Mouse (Mus musculus) forelimb bud, embryonic 11.5 days (tissue): ENCODE results near the gene Orc1.

Source experiments
- DNase-seq: peaks from one replicate; pipeline ENCODE4 v3.0.0-alpha.2; 2012; ENCODE audit warnings: low read depth, low spot score

Orc1 gene

GRCm38 (mm10) chr4:108578840-108579742, at the start of gene Orc1, which contains the start of gene Prpf38a:
Gene Orc1, plus strand, starts transcription at chr4:108579423.
Gene Prpf38a, minus strand, starts transcription at chr4:108579336.
- DNase-seq, result peak; percentile 99

- DNase-seq, result peak; percentile 16
Measured at GRCm38 (mm10) chr4:108539701-108540100, 39.5 kb upstream of the Orc1 start.

GRCm38 (mm10) chr4:108565026-108565425, 14.2 kb upstream of the Orc1 start:
- DNase-seq, result no peak

GRCm38 (mm10) chr4:108572644-108573043, 6.6 kb upstream of the Orc1 start:
- DNase-seq, result no peak

GRCm38 (mm10) chr4:108579743-108580411, 654 bp downstream of the Orc1 start:
- no peak for DNase-seq

GRCm38 (mm10) chr4:108593376-108593775, 14.2 kb downstream of the Orc1 start:
- no peak for DNase-seq

GRCm38 (mm10) chr4:108595785-108596184, 16.6 kb downstream of the Orc1 start:
- DNase-seq, result no peak

GRCm38 (mm10) chr4:108598306-108598705, 19.1 kb downstream of the Orc1 start:
- DNase-seq, result no peak

- no peak for DNase-seq
Measured at GRCm38 (mm10) chr4:108601870-108602269, 22.6 kb downstream of the Orc1 start.

- DNase-seq, result no peak
Measured at GRCm38 (mm10) chr4:108608651-108609050, 29.4 kb downstream of the Orc1 start.

GRCm38 (mm10) chr4:108610935-108611334, 31.7 kb downstream of the Orc1 start:
- DNase-seq, result no peak

GRCm38 (mm10) chr4:108618586-108618985, 39.4 kb downstream of the Orc1 start:
- DNase-seq, result no peak

GRCm38 (mm10) chr4:108619165-108619564, 39.9 kb downstream of the Orc1 start:
- peak; percentile 33 for DNase-seq

GRCm38 (mm10) chr4:108619587-108620341, 40.5 kb downstream of the Orc1 start, which contains the start of gene Cc2d1b:
Gene Cc2d1b, plus strand, starts transcription at chr4:108619940.
- peak; percentile 91 for DNase-seq

GRCm38 (mm10) chr4:108620536-108620935, 41.3 kb downstream of the Orc1 start:
- DNase-seq, result peak; percentile 6

GRCm38 (mm10) chr4:108621504-108621903, 42.3 kb downstream of the Orc1 start:
- no peak for DNase-seq

GRCm38 (mm10) chr4:108627066-108627465, 47.8 kb downstream of the Orc1 start:
- DNase-seq, result no peak

- no peak for DNase-seq
Measured at GRCm38 (mm10) chr4:108629363-108629880, 50.2 kb downstream of the Orc1 start.

- no peak for DNase-seq
Measured at GRCm38 (mm10) chr4:108630096-108630495, 50.9 kb downstream of the Orc1 start.

- no peak for DNase-seq
Measured at GRCm38 (mm10) chr4:108631616-108632015, 52.4 kb downstream of the Orc1 start.

- DNase-seq, result no peak
Measured at GRCm38 (mm10) chr4:108633703-108634102, 54.5 kb downstream of the Orc1 start.

- no peak for DNase-seq
Measured at GRCm38 (mm10) chr4:108634696-108635095, 55.5 kb downstream of the Orc1 start.
